Mouse (Mus musculus): Measurements from ENCODE around the gene Phldb2. TPM values are rescaled to one million over a fixed set of nuclear protein-coding genes. Genes with fewer than 3 reads are reported as not detected.

The Phldb2 gene
- total and polyA plus RNA-seq, 3 experiments: 0.04 TPM; not detected in 2

GRCm38 (mm10) chr16:45742615-45743476 lies 210.6 kb downstream of the Phldb2 start, which contains the start of gene Abhd10:
Abhd10 (minus strand) TSS chr16:45742955.
- TF ChIP-seq GABPA (IDR thresholded peaks at IDR 0.05; ENCODE audit: insufficient replicate concordance, low read depth, low read length) (no peak; the same call in 1 of the 2 replicates), ZC3H11A (IDR thresholded peaks at IDR 0.05; ENCODE audit: low read depth, low read length) (no peak), EP300 (IDR thresholded peaks at IDR 0.05; ENCODE audit: low read length) (no peak), BHLHE40 (IDR thresholded peaks at IDR 0.05; ENCODE audit: low read depth, low read length) (peak; percentile 83), POLR2AphosphoS2 (IDR thresholded peaks at IDR 0.05; ENCODE audit: low read depth, low read length) (peak; percentile 80; the same call in 1 of the 2 replicates), JUN (IDR thresholded peaks at IDR 0.05; ENCODE audit: insufficient read depth, low read depth, low read length) (no peak), JUND (conservative IDR thresholded peaks at IDR 0.05; ENCODE audit: low read depth, low read length) (no peak), RCOR1 (conservative IDR thresholded peaks at IDR 0.05; ENCODE audit: low read depth, low read length) (no peak; the same call in 1 of the 2 replicates), RAD21 (IDR thresholded peaks at IDR 0.05; ENCODE audit: low read depth, low read length) (no peak), NRF1 (IDR thresholded peaks at IDR 0.05; ENCODE audit: low read depth, low read length) (peak; percentile 93), SIN3A (IDR thresholded peaks at IDR 0.05; ENCODE audit: low read length) (peak; percentile 90), E2F4 (IDR thresholded peaks at IDR 0.05; ENCODE audit: insufficient replicate concordance, low read depth, low read length) (peak; percentile 55; the same call in 1 of the 2 replicates), MAFK (IDR thresholded peaks at IDR 0.05; ENCODE audit: insufficient replicate concordance, low read length) (peak; percentile 21; the same call in 1 of the 2 replicates), MAZ (IDR thresholded peaks at IDR 0.05; ENCODE audit: low read depth, low read length) (peak; percentile 99), MAX (IDR thresholded peaks at IDR 0.05; ENCODE audit: low read length) (peak; percentile 85), USF1 (IDR thresholded peaks at IDR 0.05; ENCODE audit: low read depth, low read length) (peak; percentile 93), MYC (IDR thresholded peaks at IDR 0.05; ENCODE audit: low read depth, low read length) (no peak; the same call in 1 of the 2 replicates), ZNF384 (IDR thresholded peaks at IDR 0.05; ENCODE audit: low read depth, low read length) (no peak), ZKSCAN1 (IDR thresholded peaks at IDR 0.05; ENCODE audit: borderline replicate concordance, low read depth, low read length) (no peak), TBP (conservative IDR thresholded peaks at IDR 0.05; ENCODE audit: low read depth, low read length) (peak; percentile 65), MEF2A (IDR thresholded peaks at IDR 0.05; ENCODE audit: borderline replicate concordance, low read depth, low read length) (peak; percentile 82), KAT2A (IDR thresholded peaks at IDR 0.05; ENCODE audit: insufficient replicate concordance, low read length) (peak; percentile 75; the same call in 1 of the 2 replicates), CHD2 (IDR thresholded peaks at IDR 0.05; ENCODE audit: low read length) (peak; percentile 92), CHD1 (IDR thresholded peaks at IDR 0.05; ENCODE audit: low read depth, low read length) (no peak; the same call in 1 of the 2 replicates), TCF12 (IDR thresholded peaks at IDR 0.05; ENCODE audit: low read depth, low read length) (peak; percentile 98), UBTF (IDR thresholded peaks at IDR 0.05; ENCODE audit: low read depth, low read length) (peak; percentile 83), ETS1 (conservative IDR thresholded peaks at IDR 0.05; ENCODE audit: low read depth, low read length) (peak; percentile 41), PAX5 (IDR thresholded peaks at IDR 0.05; ENCODE audit: low read length) (no peak), ZMIZ1 (IDR thresholded peaks at IDR 0.05; ENCODE audit: low read depth, low read length) (peak; percentile 93), NELFE (IDR thresholded peaks at IDR 0.05; ENCODE audit: low read depth, low read length) (peak; percentile 98), MXI1 (IDR thresholded peaks at IDR 0.05; ENCODE audit: low read depth, low read length) (peak; percentile 73; the same call in 1 of the 2 replicates), USF2 (conservative IDR thresholded peaks at IDR 0.05; ENCODE audit: low read depth, low read length) (peak; percentile 83), CTCF (conservative IDR thresholded peaks at IDR 0.05 in 1 of 2, IDR thresholded peaks at IDR 0.05 in 1 of 2; ENCODE audit: low read depth in 2 of 2, low read length in 2 of 2) (no peak), IRF4 (IDR thresholded peaks at IDR 0.05; ENCODE audit: low read depth, low read length) (peak; percentile 37), ELF1 (IDR thresholded peaks at IDR 0.05; ENCODE audit: low read depth, low read length) (peak; percentile 71), HCFC1 (IDR thresholded peaks at IDR 0.05; ENCODE audit: low read depth, low read length) (peak; percentile 87), POLR2A (IDR thresholded peaks at IDR 0.05; ENCODE audit: low read depth, low read length) (peak; percentile 97), SMC3 (IDR thresholded peaks at IDR 0.05; ENCODE audit: low read depth, low read length) (no peak)
- dilution Hi-C loops (cut with MboI; ENCODE audit: extremely low pct_ligation_motif_present, extremely low pct_unique_long_range_greater_than_20kb, low sequenced_read_pairs): no loop called here

More at GRCm38 (mm10) chr16:45742615-45743476, 210.6 kb downstream of the Phldb2 start, which contains the start of gene Abhd10:
- no peaks in the 10 kb centered on the region for H3K9me3 ChIP-seq (replicated peaks; ENCODE audit: low read length)
- H3K27me3 ChIP-seq (replicated peaks): no peaks in the 10 kb centered on the region
- peak within 1 kb of the TSS; percentile 79 for H3K4me2 ChIP-seq (ENCODE audit: insufficient read depth, low read depth, poor library complexity, severe bottlenecking)
- H3K79me2 ChIP-seq (replicated peaks; ENCODE audit: control insufficient read depth, extremely low read depth, insufficient read depth, poor library complexity, severe bottlenecking): peaks cover 19% of the 10 kb centered on the region
- H3K36me3 ChIP-seq (replicated peaks in 1 of 2; ENCODE audit: control insufficient read depth in 1 of 2, insufficient read depth in 1 of 2, low read length in 1 of 2): peaks cover 4 to 19% of the 10 kb centered on the region in 2 experiments
- H3K27ac ChIP-seq (ENCODE audit: insufficient read depth, low read depth): peak within 1 kb of the TSS; percentile 11; the same call in 1 of the 2 replicates
- DNase-seq (ENCODE audit: extremely low read depth): peak; percentile 95
- peak within 1 kb of the TSS; percentile 69 to 84 (median 83) for H3K4me3 ChIP-seq (replicated peaks in 1 of 3; ENCODE audit: low read depth in 2 of 3, low read length in 2 of 3, poor library complexity in 1 of 3)
- H3K4me1 ChIP-seq (ENCODE audit: control insufficient read depth in 1 of 2, insufficient read depth in 2 of 2): peaks cover 4 to 41% of the 10 kb centered on the region in 2 experiments; a peak in 3 of 4 replicates
- peak within 1 kb of the TSS; percentile 75 for H3K9ac ChIP-seq (ENCODE audit: insufficient read depth, low read depth)
- in situ Hi-C loops (cut with MboI; ENCODE audit: low pct_ligation_motif_present, low pct_unique_long_range_greater_than_20kb, low sequenced_read_pairs): no loop called here
